Mouse (Mus musculus) ovary, postnatal 36 days (tissue): ENCODE results near the gene Pigw.

Experiments used
- DNase-seq: peaks from one replicate; pipeline ENCODE4 v3.0.0; 2022; ENCODE audit warnings: low spot score, mixed read lengths

Gene Pigw

DNA sequence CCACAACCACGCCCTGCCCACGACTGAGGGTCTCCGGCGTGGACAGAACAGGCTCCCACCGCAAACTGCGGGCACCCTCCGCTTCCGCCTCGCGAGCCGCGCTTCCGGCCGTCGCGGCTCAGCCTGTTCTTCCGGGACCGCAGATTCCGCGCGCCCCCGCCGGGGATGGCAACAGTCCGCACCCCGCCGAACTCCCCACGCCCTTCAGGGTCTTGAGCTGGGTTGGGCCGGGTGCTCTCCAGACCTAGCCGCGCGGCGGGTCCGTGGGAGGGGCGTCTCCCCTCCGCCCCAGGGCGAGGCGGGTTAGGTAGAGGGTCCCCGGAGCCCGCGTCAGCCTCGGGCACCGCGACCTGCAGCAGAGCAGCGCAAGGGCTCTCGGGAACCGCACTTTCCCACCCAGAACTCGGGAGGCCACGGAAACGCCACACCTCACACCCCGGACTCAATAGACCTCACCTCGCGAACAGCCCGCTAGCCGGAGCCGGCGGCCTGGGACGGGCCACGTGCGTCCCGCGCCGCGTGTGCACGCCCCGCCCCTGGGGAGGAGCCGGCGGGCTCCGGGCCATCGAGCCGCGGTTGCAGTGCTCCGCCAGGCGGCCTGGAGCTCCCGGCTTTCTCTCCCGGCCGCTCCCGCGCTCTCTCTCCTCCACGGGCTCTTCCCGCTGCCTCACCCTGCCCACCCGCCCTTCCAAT, at the start of gene Pigw, which contains the start of gene Myo19:
Gene Pigw, minus strand, starts transcription at position 514 of the 693 bp plus-strand sequence.
Gene Myo19, plus strand, starts transcription at position 377 of the 693 bp plus-strand sequence.
- peak; percentile 85 for DNase-seq

- DNase-seq: no peak
Observed at GRCm38 (mm10) chr11:84920981-84921380, 40.9 kb upstream of the Pigw start.

DNA sequence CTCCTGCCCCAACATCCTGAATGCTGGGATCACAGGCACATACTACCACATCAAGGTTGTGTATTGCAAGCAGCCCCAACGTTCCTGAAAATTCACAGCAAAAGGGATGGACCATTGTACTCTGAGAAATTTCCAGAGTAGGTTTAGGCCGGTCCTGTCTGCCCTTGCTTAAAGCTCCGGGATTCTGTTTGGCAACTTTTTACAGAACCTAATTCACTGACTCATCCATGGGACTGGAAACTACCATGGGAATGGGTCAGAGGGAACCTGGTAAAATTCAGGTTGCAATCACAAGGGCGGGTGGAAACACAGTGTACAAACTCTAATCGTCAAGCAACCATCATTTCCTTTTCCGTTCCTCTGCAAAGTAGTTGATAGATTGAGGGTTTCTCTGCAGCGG, 39.9 kb upstream of the Pigw start:
- DNase-seq: no peak

DNA sequence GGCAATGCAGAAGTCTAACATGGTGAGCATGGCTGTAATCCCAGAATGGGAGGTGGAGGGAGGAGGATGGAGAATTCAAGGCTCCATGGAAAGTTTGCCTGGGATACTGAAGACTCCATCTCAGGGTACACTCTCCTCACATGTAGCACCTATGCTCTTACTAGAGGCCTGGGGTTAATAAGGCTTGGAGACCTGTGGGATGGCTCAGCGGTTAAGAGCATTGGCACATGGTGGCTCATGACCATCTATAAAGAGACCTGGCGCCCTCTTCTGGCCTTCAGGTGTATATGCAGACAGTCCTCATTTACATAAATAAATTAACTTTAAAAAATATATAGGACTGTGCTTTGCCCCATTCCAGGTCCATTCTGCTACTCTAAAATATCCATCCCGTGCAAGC, 39.2 kb upstream of the Pigw start:
- no peak for DNase-seq

- DNase-seq: peak; percentile 82
Observed at GRCm38 (mm10) chr11:84918425-84918824, 38.3 kb upstream of the Pigw start.

DNA sequence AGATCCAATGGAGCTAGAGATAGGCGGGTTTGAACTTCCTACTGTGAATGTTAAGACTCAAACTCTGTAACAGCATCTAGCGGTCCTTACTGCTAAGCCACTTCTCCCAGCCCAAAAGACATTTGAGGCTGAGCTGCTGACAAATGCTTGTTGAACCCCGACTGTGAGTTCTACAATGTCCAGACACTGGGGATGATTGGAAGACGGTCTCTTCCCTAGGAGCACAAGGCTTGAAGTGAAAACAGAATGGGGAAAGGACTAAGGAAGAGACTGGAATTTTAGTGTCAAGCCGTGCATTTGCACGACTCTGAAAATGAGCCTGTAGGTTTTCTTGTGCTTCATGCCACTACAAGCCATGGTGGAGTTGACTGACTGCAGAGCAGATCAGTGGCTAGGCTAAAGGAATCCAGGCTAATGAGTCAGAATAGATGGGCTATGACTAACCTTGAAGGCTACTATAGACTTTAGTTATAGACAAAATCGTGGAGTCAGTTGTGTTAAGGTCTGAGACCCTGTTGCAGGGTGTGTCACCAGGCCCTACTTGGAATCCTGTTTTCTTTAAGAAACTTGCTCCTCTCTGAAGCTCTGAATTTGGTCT, 36.7 kb upstream of the Pigw start:
- no peak for DNase-seq

- peak; percentile 70 for DNase-seq
Observed at GRCm38 (mm10) chr11:84916053-84916702, 36.1 kb upstream of the Pigw start, which contains the start of gene Znhit3. Gene Znhit3 (minus strand): TSS chr11:84916366.

DNA sequence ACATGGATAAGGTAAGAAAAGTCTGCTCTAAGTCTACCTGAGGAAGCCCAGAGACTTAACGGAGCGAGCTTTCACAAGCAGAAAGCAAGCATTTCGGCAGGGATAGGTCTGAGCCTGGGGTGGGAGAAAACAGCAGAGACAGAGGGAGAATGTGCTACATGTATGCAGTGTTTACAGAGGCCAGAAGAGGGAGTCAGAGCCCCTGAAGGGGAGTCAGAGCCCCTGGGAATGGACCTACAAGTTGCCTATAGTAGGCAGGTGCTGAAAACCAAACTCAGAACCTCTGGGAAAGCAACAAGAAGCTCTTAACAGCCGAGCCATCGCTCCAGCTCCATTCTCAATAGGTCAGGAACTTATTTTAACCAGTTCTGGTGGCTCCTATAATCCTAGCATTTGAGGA, 34.6 kb upstream of the Pigw start:
- no peak for DNase-seq

- DNase-seq: no peak
Observed at GRCm38 (mm10) chr11:84910411-84910810, 30.3 kb upstream of the Pigw start.

DNA sequence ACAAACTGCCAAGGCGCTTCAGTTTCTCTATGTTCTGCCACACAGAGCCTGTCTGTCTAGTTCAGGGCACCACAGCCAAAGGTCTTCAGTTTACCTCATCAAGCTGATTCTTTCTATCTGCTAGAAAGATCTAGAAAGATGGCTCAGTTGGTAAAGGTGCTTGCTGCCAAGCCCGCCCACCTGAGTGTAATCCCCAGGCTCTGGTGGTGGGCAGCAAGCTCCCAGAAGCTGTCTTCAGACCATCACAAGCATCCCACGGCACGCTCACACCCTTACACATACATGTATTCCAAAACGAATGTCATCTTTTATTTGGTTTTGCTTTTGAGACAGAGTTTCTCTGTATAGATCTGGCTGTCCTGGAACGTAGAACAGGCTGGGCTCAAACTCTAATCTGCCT, 28.4 kb upstream of the Pigw start:
- no peak for DNase-seq

- no peak for DNase-seq
Observed at GRCm38 (mm10) chr11:84907081-84907480, 27.0 kb upstream of the Pigw start.

DNA sequence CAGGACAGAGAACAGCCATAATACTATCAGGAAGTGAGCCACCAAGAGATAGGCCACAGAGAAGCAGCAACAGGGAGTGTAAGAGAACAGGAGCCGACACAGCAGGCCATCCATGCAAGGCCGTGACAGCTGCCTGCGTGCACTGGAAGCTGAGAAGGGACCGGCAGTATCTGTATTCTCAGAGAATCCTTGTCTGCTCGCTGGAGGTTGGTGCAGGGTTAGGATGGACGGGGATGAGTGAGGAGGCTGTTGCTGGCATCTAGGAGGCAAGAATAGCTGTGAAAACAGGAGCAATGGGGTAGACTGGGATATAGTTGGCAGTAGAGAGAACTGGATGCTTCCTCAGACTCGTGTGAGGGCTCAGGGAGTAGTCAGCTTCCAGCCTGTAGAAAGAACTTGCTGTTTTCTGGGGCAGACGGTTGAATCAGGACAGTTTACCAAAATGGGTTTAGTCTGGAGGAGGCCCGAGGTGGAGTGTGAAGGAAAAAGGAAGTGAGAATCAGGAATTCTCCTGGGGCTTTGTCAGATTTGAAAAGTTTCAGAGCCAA, 24.6 kb upstream of the Pigw start:
- DNase-seq: no peak

DNA sequence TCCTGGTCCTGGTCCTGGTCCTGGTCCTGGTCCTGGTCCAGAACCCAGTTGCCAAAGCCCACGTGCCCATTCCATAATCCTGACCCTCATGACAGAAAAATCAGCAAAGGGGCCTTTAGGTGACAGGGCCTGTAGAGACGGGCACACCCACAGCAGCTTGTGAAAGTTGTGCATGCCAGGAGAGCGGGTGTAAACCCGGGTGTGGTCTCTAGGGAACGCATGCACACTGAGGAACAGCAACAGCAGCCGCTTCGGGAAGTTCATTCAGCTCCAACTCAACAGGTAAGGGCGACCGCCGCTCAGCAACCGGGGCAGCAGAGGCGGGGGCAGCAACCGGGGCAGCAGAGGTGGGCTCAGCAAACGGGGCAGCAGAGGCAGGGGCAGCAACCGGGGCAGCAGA, 13.0 kb upstream of the Pigw start:
- DNase-seq: no peak

- no peak for DNase-seq
Observed at GRCm38 (mm10) chr11:84891705-84892104, 11.6 kb upstream of the Pigw start.

DNA sequence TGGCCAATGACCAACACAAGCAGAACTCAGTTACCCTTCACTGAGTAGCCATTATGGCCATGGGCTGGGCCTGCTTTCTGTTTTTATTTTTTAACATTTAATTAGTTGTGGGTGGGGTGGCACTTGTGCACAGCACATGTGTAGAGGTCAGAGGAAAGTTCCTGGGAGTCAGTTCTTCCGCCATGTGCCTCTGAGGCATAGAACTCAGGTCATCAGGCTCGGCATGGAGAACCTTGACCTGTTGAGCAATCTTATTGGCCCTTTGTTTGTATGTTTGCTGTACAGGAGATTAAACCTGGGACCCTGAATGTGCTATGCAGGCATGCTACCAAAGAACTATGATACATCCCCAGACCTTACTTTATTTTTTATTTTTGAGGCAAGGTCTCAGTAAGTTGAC, 9.4 kb upstream of the Pigw start:
- no peak for DNase-seq

GRCm38 (mm10) chr11:84888025-84888424, 7.9 kb upstream of the Pigw start:
- DNase-seq: no peak

- DNase-seq: no peak
Observed at GRCm38 (mm10) chr11:84886767-84887511, 6.9 kb upstream of the Pigw start.

GRCm38 (mm10) chr11:84886236-84886635, 6.2 kb upstream of the Pigw start:
- DNase-seq: no peak

DNA sequence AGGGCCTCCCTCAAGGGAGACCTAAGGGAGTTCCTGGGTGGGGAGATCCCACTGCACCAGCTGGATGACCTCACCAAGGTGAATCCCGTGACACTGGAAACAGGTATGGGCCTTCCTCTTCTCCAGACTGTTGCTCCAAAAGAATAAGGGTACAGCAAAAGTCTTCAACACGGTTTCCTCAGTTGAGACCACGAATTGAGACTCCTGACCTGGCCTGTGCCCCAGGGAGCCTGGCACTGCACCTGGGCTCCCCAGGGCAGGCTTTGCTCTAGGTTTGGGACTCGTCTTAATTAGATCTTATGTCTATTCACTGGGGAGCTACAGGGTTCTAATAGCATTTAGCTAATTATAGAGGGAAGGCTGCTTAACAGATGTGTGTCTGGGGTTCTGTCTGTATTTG, 5.2 kb upstream of the Pigw start:
- DNase-seq: no peak

GRCm38 (mm10) chr11:84882346-84882745, 2.3 kb upstream of the Pigw start:
- no peak for DNase-seq

DNA sequence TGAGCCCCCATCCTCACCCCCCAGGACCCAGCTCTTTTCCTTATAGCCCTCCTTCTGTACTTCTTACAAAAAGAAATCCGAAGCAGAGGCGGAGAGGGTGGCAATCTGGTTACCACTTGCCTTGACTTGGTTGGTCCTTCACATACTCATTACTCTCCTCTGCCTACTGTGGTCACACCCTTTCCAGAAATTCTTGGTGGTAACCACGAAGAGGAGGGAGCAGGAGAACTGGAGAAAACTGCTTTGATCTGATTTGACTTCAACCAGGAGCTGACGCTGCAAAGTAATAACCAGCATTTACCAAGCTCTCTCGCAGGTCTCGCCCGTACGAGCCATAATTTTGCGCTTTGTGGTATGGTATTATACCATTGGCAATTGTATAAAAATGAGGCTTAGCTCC, 886 bp upstream of the Pigw start:
- DNase-seq: no peak

DNA sequence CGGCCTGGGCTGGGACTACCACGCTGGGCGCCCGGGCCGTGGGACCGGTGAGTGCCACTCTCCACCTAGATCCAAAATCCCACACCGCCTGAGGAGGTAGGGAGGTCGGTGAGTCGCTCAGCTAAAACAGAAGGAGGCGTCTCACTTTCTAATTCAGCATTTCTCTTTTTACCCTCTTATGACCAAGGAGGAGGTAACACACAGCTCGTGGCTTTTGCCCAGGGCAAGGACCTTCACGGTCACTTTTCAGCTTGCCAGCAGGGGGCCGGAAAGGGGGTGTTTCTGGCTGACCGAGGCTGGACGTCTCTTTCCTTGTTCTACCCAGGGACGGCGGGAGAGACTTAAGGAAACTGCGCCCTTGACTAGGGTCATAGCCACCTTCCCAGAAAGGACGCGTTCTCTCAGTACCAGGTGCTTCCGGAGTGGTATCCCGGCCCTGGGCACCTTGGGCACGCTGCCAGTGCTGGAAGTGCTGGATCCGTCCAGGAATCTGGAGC, 428 bp upstream of the Pigw start:
- DNase-seq: peak; percentile 60
